Mouse (Mus musculus): Measurements from ENCODE around the gene R3hdml. TPM values are rescaled to one million over a fixed set of nuclear protein-coding genes. Genes with fewer than 3 reads are reported as not detected.

The R3hdml gene
- total and polyA plus RNA-seq, 3 experiments, result not detected

- no peak overlapping the region for H3K4me3 ChIP-seq (replicated peaks in 1 of 3; ENCODE audit: low read depth in 2 of 3, low read length in 2 of 3, poor library complexity in 1 of 3)
- dilution Hi-C loops (cut with MboI; ENCODE audit: extremely low pct_ligation_motif_present, extremely low pct_unique_long_range_greater_than_20kb, low sequenced_read_pairs) (no loop called here), in situ Hi-C loops (cut with MboI; ENCODE audit: low pct_ligation_motif_present, low pct_unique_long_range_greater_than_20kb, low sequenced_read_pairs) (loop anchor here (10.0 kb wide), 2 partner anchors 63 to 203 kb away; no protein-coding TSS in a partner anchor)
- TF ChIP-seq MYC (IDR thresholded peaks at IDR 0.05; ENCODE audit: low read depth, low read length) (no peak), JUN (IDR thresholded peaks at IDR 0.05; ENCODE audit: insufficient read depth, low read depth, low read length) (no peak), ZNF384 (IDR thresholded peaks at IDR 0.05; ENCODE audit: low read depth, low read length) (no peak), ZMIZ1 (IDR thresholded peaks at IDR 0.05; ENCODE audit: low read depth, low read length) (no peak), USF2 (conservative IDR thresholded peaks at IDR 0.05; ENCODE audit: low read depth, low read length) (no peak), TBP (conservative IDR thresholded peaks at IDR 0.05; ENCODE audit: low read depth, low read length) (no peak), NRF1 (IDR thresholded peaks at IDR 0.05; ENCODE audit: low read depth, low read length) (no peak), MAFK (IDR thresholded peaks at IDR 0.05; ENCODE audit: insufficient replicate concordance, low read length) (no peak), MXI1 (IDR thresholded peaks at IDR 0.05; ENCODE audit: low read depth, low read length) (no peak), CHD2 (IDR thresholded peaks at IDR 0.05; ENCODE audit: low read length) (no peak), JUND (conservative IDR thresholded peaks at IDR 0.05; ENCODE audit: low read depth, low read length) (0 out of 2 replicates have a peak, but pooled peaks have one; percentile 18), E2F4 (IDR thresholded peaks at IDR 0.05; ENCODE audit: insufficient replicate concordance, low read depth, low read length) (no peak), RAD21 (IDR thresholded peaks at IDR 0.05; ENCODE audit: low read depth, low read length) (peak; percentile 89), USF1 (IDR thresholded peaks at IDR 0.05; ENCODE audit: low read depth, low read length) (no peak), POLR2A (IDR thresholded peaks at IDR 0.05; ENCODE audit: low read depth, low read length) (no peak), PAX5 (IDR thresholded peaks at IDR 0.05; ENCODE audit: low read length) (no peak), MEF2A (IDR thresholded peaks at IDR 0.05; ENCODE audit: borderline replicate concordance, low read depth, low read length) (no peak), MAX (IDR thresholded peaks at IDR 0.05; ENCODE audit: low read length) (no peak), KAT2A (IDR thresholded peaks at IDR 0.05; ENCODE audit: insufficient replicate concordance, low read length) (no peak), GABPA (IDR thresholded peaks at IDR 0.05; ENCODE audit: insufficient replicate concordance, low read depth, low read length) (no peak), IRF4 (IDR thresholded peaks at IDR 0.05; ENCODE audit: low read depth, low read length) (0 out of 2 replicates have a peak, but pooled peaks have one; percentile 20), TCF12 (IDR thresholded peaks at IDR 0.05; ENCODE audit: low read depth, low read length) (no peak), BHLHE40 (IDR thresholded peaks at IDR 0.05; ENCODE audit: low read depth, low read length) (no peak), EP300 (IDR thresholded peaks at IDR 0.05; ENCODE audit: low read length) (no peak), SMC3 (IDR thresholded peaks at IDR 0.05; ENCODE audit: low read depth, low read length) (peak; percentile 85), SIN3A (IDR thresholded peaks at IDR 0.05; ENCODE audit: low read length) (no peak), ETS1 (conservative IDR thresholded peaks at IDR 0.05; ENCODE audit: low read depth, low read length) (no peak), UBTF (IDR thresholded peaks at IDR 0.05; ENCODE audit: low read depth, low read length) (no peak), NELFE (IDR thresholded peaks at IDR 0.05; ENCODE audit: low read depth, low read length) (no peak), MAZ (IDR thresholded peaks at IDR 0.05; ENCODE audit: low read depth, low read length) (no peak), ZKSCAN1 (IDR thresholded peaks at IDR 0.05; ENCODE audit: borderline replicate concordance, low read depth, low read length) (no peak), RCOR1 (conservative IDR thresholded peaks at IDR 0.05; ENCODE audit: low read depth, low read length) (no peak), ZC3H11A (IDR thresholded peaks at IDR 0.05; ENCODE audit: low read depth, low read length) (peak; percentile 16), ELF1 (IDR thresholded peaks at IDR 0.05; ENCODE audit: low read depth, low read length) (no peak), CTCF (conservative IDR thresholded peaks at IDR 0.05 in 1 of 2, IDR thresholded peaks at IDR 0.05 in 1 of 2; ENCODE audit: low read depth in 2 of 2, low read length in 2 of 2) (peak; percentile 81 to 95), HCFC1 (IDR thresholded peaks at IDR 0.05; ENCODE audit: low read depth, low read length) (no peak), POLR2AphosphoS2 (IDR thresholded peaks at IDR 0.05; ENCODE audit: low read depth, low read length) (no peak), CHD1 (IDR thresholded peaks at IDR 0.05; ENCODE audit: low read depth, low read length) (no peak)
- no peaks in the 10 kb centered on the region for H3K36me3 ChIP-seq (replicated peaks in 1 of 2; ENCODE audit: control insufficient read depth in 1 of 2, insufficient read depth in 1 of 2, low read length in 1 of 2)
- no peak overlapping the region for H3K27ac ChIP-seq (ENCODE audit: insufficient read depth, low read depth)
- DNase-seq (ENCODE audit: extremely low read depth), result peak; percentile 63
- H3K4me2 ChIP-seq (ENCODE audit: insufficient read depth, low read depth, poor library complexity, severe bottlenecking), result no peak overlapping the region; the same call in 1 of the 2 replicates
- H3K9me3 ChIP-seq (replicated peaks; ENCODE audit: low read length), result peaks cover 2% of the 10 kb centered on the region
- H3K79me2 ChIP-seq (replicated peaks; ENCODE audit: control insufficient read depth, extremely low read depth, insufficient read depth, poor library complexity, severe bottlenecking), result no peaks in the 10 kb centered on the region
- no peak overlapping the region for H3K9ac ChIP-seq (ENCODE audit: insufficient read depth, low read depth)
- peaks cover 0 to 3% of the 10 kb centered on the region in 2 experiments; a peak in 1 of 4 replicates for H3K4me1 ChIP-seq (ENCODE audit: control insufficient read depth in 1 of 2, insufficient read depth in 2 of 2)
- H3K27me3 ChIP-seq (replicated peaks), result peaks cover 81% of the 10 kb centered on the region
Observed at GRCm38 (mm10) chr2:163531917-163532316, 39.8 kb downstream of the R3hdml start.
